Mouse (Mus musculus) kidney, postnatal 0 days (tissue): Measurements from ENCODE around the gene Lima1. TPM values are rescaled to one million over a fixed set of nuclear protein-coding genes. Genes with fewer than 3 reads are reported as not detected.

Source experiments
- ATAC-seq: fragments of 200-750 bp; cut with Nextera tagmentation; replicated peaks from 2 replicates; pipeline ENCODE4 v1.8.0; 2017; ENCODE audit warnings: low read depth, moderate number of reproducible peaks, moderate TSS enrichment, moderate library complexity; ENCODE audit not compliant: low FRiP score
- DNase-seq: peaks from one replicate; pipeline ENCODE4 v3.0.0-alpha.2; 2016; ENCODE audit warnings: low spot score
- H3K27ac ChIP-seq: fragments of 300-500 bp; sonication (generic); 2 replicates; pipeline ENCODE4 v1.5.1; 2014; ENCODE audit warnings: mild to moderate bottlenecking
- H3K27me3 ChIP-seq: fragments of 300-500 bp; sonication (generic); 2 replicates; pipeline ENCODE4 v1.6.1; 2014; ENCODE audit warnings: low read length, mixed read lengths; ENCODE audit not compliant: insufficient read depth
- H3K36me3 ChIP-seq: fragments of 300-500 bp; sonication (generic); 2 replicates; pipeline ENCODE4 v1.6.1; 2014; ENCODE audit warnings: low read length, mixed read lengths; ENCODE audit not compliant: insufficient read depth
- H3K4me1 ChIP-seq: fragments of 300-500 bp; sonication (generic); replicated peaks from 2 replicates; pipeline ENCODE4 v1.6.1; 2014; ENCODE audit warnings: antibody characterized with exemption, low read length, mixed read lengths; ENCODE audit not compliant: insufficient read depth
- H3K4me2 ChIP-seq: fragments of 300-500 bp; sonication (generic); 2 replicates; pipeline ENCODE4 v1.6.1; 2014; ENCODE audit warnings: mild to moderate bottlenecking, low read length, moderate library complexity, mixed read lengths
- H3K4me3 ChIP-seq: fragments of 300-500 bp; sonication (generic); replicated peaks from 2 replicates; pipeline ENCODE4 v1.5.1; 2014; ENCODE audit warnings: low read depth, low read length
- H3K9ac ChIP-seq: fragments of 300-500 bp; sonication (generic); 2 replicates; pipeline ENCODE4 v1.6.1; 2014; ENCODE audit warnings: low read depth, low read length
- H3K9me3 ChIP-seq: fragments of 300-500 bp; sonication (generic); replicated peaks from 2 replicates; pipeline ENCODE4 v1.6.1; 2016; ENCODE audit warnings: low read length, inconsistent platforms, mixed read lengths
- CTCF ChIP-seq: IDR thresholded peaks from 2 replicates; pipeline ENCODE4 v1.5.1; 2016; ENCODE audit warnings: antibody characterized with exemption, low read depth, mild to moderate bottlenecking, moderate library complexity
- WGBS: fragments of 180-500 bp; shearing (Covaris S2); extraction: QIAGEN DNeasy Blood & Tissue Kit; methylation state at CpG from one replicate; pipeline ENCODE4 v1.1.7; 2014; 5-methylcytosine and 5-hydroxymethylcytosine counted together
- polyA plus RNA-seq: library from polyadenylated mRNA; unstranded; fragments of >200 nt; fragmentation: Nextera tagmentation; extraction: Ambion mirVana; gene quantifications from 2 replicates; pipeline ENCODE4 v1.2.1, GENCODE M21; 2015

Gene Lima1
- polyA plus RNA-seq, 1 experiment from 2014 or later = 42.8 TPM

DNA sequence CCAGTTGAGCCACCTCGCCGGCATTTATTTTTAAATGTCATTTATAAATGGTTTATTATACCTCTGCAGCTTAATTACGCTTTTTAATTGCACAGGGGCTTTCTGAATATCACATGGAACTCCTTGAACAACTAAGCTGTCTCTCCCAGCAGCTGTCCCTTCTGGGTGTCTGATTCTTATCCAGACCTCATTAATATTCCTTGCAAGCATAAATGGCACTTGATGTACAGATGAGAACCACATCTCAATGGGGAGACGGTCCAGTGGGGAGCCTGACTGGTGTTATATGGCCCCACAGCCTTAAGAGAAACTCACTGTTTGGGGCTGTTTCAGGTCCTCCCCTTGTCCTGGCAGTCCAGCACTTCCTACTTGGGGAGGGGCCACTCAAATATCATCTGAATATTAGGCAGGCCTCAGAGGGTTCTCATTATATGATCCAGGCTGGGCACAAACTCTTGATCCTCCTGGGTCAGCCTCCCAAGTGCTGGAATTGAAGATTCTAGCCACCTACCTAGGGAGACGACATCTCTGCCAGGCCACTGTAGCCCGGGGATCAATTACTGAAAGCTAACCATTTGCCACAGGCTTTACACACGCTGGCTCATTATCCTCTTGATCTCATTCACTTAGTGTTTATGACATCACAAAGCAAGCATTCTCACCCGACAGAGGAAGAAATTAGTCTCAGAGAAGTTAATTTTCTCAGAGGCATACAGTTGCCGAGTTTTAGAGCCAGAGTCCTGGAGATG lies 15.4 kb downstream of the Lima1 start:
- WGBS = 53% methylated on average over 9 of the region's 9 CpGs
- no peak overlapping the region for H3K4me3 ChIP-seq
- no peaks in the 10 kb centered on the region for H3K27me3 ChIP-seq
- no peaks in the 10 kb centered on the region for H3K9me3 ChIP-seq
- H3K4me1 ChIP-seq = 0 out of 2 replicates have a peak, but pooled peaks cover 14% of the 10 kb centered on the region
- no peak overlapping the region for H3K9ac ChIP-seq
- no peaks in the 10 kb centered on the region for H3K36me3 ChIP-seq
- H3K27ac ChIP-seq = no peak overlapping the region
- no peak overlapping the region for H3K4me2 ChIP-seq
- ATAC-seq = no peak
- DNase-seq = no peak
- no peak for TF ChIP-seq CTCF

GRCm38 (mm10) chr15:99857479-99857878 lies 17.8 kb downstream of the Lima1 start:
- H3K27ac ChIP-seq = no peak overlapping the region
- H3K9me3 ChIP-seq = no peaks in the 10 kb centered on the region
- H3K9ac ChIP-seq = no peak overlapping the region
- DNase-seq (no peak), ATAC-seq (no peak)
- H3K4me2 ChIP-seq = no peak overlapping the region
- no peak for TF ChIP-seq CTCF
- H3K27me3 ChIP-seq = no peaks in the 10 kb centered on the region
- no peaks in the 10 kb centered on the region for H3K36me3 ChIP-seq
- 41% methylated on average over 8 of the region's 8 CpGs for WGBS
- no peak overlapping the region for H3K4me3 ChIP-seq
- 0 out of 2 replicates have a peak, but pooled peaks cover 9% of the 10 kb centered on the region for H3K4me1 ChIP-seq

GRCm38 (mm10) chr15:99855119-99855518 lies 20.1 kb downstream of the Lima1 start:
- Histone ChIP-seq H3K4me1 (0 out of 2 replicates have a peak, but pooled peaks cover 8% of the 10 kb centered on the region), H3K4me3 (no peak overlapping the region), H3K27me3 (no peaks in the 10 kb centered on the region), H3K9me3 (no peaks in the 10 kb centered on the region), H3K9ac (no peak overlapping the region), H3K36me3 (no peaks in the 10 kb centered on the region), H3K4me2 (no peak overlapping the region), H3K27ac (0 out of 2 replicates have a peak overlapping the region, but pooled peaks have one; percentile 25)
- no peak for TF ChIP-seq CTCF
- DNase-seq (no peak), ATAC-seq (no peak)
- 47% methylated on average over 3 of the region's 3 CpGs for WGBS

GRCm38 (mm10) chr15:99852606-99853237 lies 22.5 kb downstream of the Lima1 start:
- Histone ChIP-seq H3K4me1 (peaks cover 14% of the 10 kb centered on the region), H3K4me3 (no peak overlapping the region), H3K27ac (peak overlapping the region; percentile 0; the same call in 1 of the 2 replicates), H3K4me2 (no peak overlapping the region), H3K27me3 (no peaks in the 10 kb centered on the region), H3K9ac (no peak overlapping the region), H3K36me3 (no peaks in the 10 kb centered on the region), H3K9me3 (no peaks in the 10 kb centered on the region)
- no peak for TF ChIP-seq CTCF
- no peak for DNase-seq
- ATAC-seq = no peak
- 77% methylated on average over 2 of the region's 2 CpGs for WGBS

- H3K4me2 ChIP-seq = no peak overlapping the region
- DNase-seq (no peak), ATAC-seq (no peak)
- H3K27ac ChIP-seq = no peak overlapping the region
- H3K4me1 ChIP-seq = peaks cover 28% of the 10 kb centered on the region
- no peaks in the 10 kb centered on the region for H3K27me3 ChIP-seq
- H3K9ac ChIP-seq = no peak overlapping the region
- TF ChIP-seq CTCF = no peak
- WGBS = 54% methylated on average over 3 of the region's 3 CpGs
- no peaks in the 10 kb centered on the region for H3K9me3 ChIP-seq
- H3K36me3 ChIP-seq = no peaks in the 10 kb centered on the region
- H3K4me3 ChIP-seq = no peak overlapping the region
Observed at GRCm38 (mm10) chr15:99850265-99850664, 25.0 kb downstream of the Lima1 start.

DNA sequence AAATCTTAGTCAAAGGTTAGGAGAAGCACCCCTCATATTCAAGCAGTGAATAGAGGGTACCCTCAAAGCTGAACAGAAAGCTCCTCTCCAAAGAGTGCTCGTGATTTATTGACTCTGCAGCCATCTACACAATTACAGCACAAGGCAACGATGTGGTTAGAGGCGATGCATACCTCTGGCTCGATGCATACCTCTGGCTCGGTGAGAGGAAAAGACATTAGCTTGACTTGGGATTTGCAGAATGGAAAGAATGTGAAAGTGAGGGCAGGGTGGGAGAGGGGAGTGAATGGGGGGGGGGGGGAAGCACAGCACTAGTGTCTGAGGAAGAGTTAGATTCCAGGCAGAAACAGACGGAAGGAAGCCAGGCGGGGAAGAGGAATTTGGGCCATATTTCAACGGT lies 27.3 kb downstream of the Lima1 start:
- Histone ChIP-seq H3K4me1 (peaks cover 28% of the 10 kb centered on the region), H3K36me3 (no peaks in the 10 kb centered on the region), H3K9ac (no peak overlapping the region), H3K27ac (peak overlapping the region; percentile 65), H3K9me3 (no peaks in the 10 kb centered on the region), H3K4me2 (peak overlapping the region; percentile 2; the same call in 1 of the 2 replicates), H3K4me3 (no peak overlapping the region), H3K27me3 (no peaks in the 10 kb centered on the region)
- 15% methylated on average over 8 of the region's 8 CpGs for WGBS
- DNase-seq = peak; percentile 73
- no peak for TF ChIP-seq CTCF
- peak; percentile 60; the same call in 1 of the 2 replicates for ATAC-seq
